ENCODE assay signal across 10 mouse cellular contexts in the genomic region with DNA sequence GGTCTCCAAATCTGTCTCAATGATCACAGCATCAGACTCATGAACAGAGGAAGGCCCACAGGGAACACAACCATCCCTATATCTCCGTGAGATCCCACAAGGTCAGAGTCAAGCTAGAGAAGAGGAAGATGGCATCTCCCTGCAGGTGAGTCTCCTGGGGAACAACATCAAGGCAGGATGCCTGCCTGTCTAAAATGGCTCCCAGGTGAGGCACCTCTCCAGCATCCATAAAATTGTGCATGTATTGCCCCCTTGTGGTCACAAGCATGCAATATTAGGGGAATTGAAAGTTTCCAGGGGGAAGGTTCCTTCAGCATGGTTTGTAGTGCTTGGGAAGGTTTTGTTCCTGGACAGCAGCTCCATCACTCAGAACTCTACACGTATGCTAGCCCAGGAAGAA. TPM values are rescaled to one million over a fixed set of nuclear protein-coding genes. Genes with fewer than 3 reads are reported as not detected.
DNase-seq lines count a peak whose midpoint lies in the region; ATAC-seq and TF ChIP-seq lines count a peak whose summit lies in the region.
"Had no signal": no experiment of that assay in that cellular context is flagged by ENCODE, and none has a peak within 500 bp of the region (broad histone marks: within the 10 kb centered on the region; RNA-seq: fewer than 3 reads in every experiment).

No protein-coding gene starts in this region.

- H3K4me1 ChIP-seq in liver, embryonic 14.5 days (replicated peaks; ENCODE audit: control insufficient read depth in 2 of 2, insufficient read depth in 2 of 2, low read length in 1 of 2), result no peaks in the 10 kb centered on the region
- H3K4me1 ChIP-seq in liver, embryonic 11.5 days (replicated peaks; ENCODE audit: control insufficient read depth, insufficient read depth, low read length), result no peaks in the 10 kb centered on the region
- no peaks in the 10 kb centered on the region for H3K4me1 ChIP-seq in thymus, adult 2 months (replicated peaks; ENCODE audit: control insufficient read depth, insufficient read depth, low read length)
- H3K4me1 ChIP-seq: limb, embryonic 15.5 days had no signal

- DNase-seq in CD4-positive, CD25-positive, alpha-beta regulatory T cell, adult 2 months (ENCODE audit: low read depth, low spot score), result peak; percentile 20
- DNase-seq in liver, embryonic 14.5 days (ENCODE audit: low read depth in 3 of 3, low spot score in 3 of 3), result no peak
- no peak for DNase-seq in liver, embryonic 11.5 days (ENCODE audit: low spot score)
- DNase-seq in R1 (ENCODE audit: low read depth, low spot score), result peak; percentile 70
- DNase-seq in induced T-regulatory cell, adult 2 months (ENCODE audit: low read depth), result peak; percentile 21
- no peak for DNase-seq in urinary bladder, postnatal 36 days (ENCODE audit: low spot score in 2 of 2)
- DNase-seq in thymus, adult 2 months, result no peak

- no peak for TF ChIP-seq POLR2A in thymus, adult 2 months (IDR thresholded peaks at IDR 0.05; ENCODE audit: control insufficient read depth, extremely low read depth, insufficient read depth, low read length, poor library complexity)

- no peaks in the 10 kb centered on the region for H3K27me3 ChIP-seq in liver, embryonic 14.5 days (ENCODE audit: control insufficient read depth, insufficient read depth, low read length)
- H3K27me3 ChIP-seq in liver, embryonic 11.5 days (replicated peaks; ENCODE audit: control insufficient read depth, insufficient read depth, low read length), result no peaks in the 10 kb centered on the region
- H3K27me3 ChIP-seq in thymus, adult 2 months (ENCODE audit: control insufficient read depth, insufficient read depth, low read length), result no peaks in the 10 kb centered on the region
- H3K27me3 ChIP-seq: forebrain, embryonic 15.5 days; limb, embryonic 15.5 days had no signal

- no peak overlapping the region for H3K4me3 ChIP-seq in liver, embryonic 14.5 days (ENCODE audit: insufficient read depth in 1 of 2, low read depth in 2 of 2, low read length in 2 of 2)
- no peak overlapping the region for H3K4me3 ChIP-seq in liver, embryonic 11.5 days (ENCODE audit: low read depth, low read length)
- no peak overlapping the region for H3K4me3 ChIP-seq in thymus, adult 2 months (ENCODE audit: control insufficient read depth, insufficient read depth, low read length)
- H3K4me3 ChIP-seq: forebrain, embryonic 15.5 days; limb, embryonic 15.5 days had no signal

- peak; percentile 42 for TF ChIP-seq CTCF in liver, embryonic 14.5 days (IDR thresholded peaks at IDR 0.05; ENCODE audit: low read depth)
- TF ChIP-seq CTCF in thymus, adult 2 months (IDR thresholded peaks at IDR 0.05; ENCODE audit: borderline replicate concordance, control insufficient read depth, extremely low read depth, insufficient read depth, low read length, poor library complexity), result no peak

- no peaks in the 10 kb centered on the region for H3K9me3 ChIP-seq in liver, embryonic 14.5 days (ENCODE audit: control insufficient read depth, low read length)
- H3K9me3 ChIP-seq in liver, embryonic 11.5 days (ENCODE audit: control insufficient read depth, low read length), result no peaks in the 10 kb centered on the region
- H3K9me3 ChIP-seq: forebrain, embryonic 15.5 days; limb, embryonic 15.5 days had no signal

- no peak overlapping the region for H3K27ac ChIP-seq in liver, embryonic 14.5 days
- no peak overlapping the region for H3K27ac ChIP-seq in liver, embryonic 11.5 days (ENCODE audit: low read depth, low read length)
- H3K27ac ChIP-seq in thymus, adult 2 months (ENCODE audit: control insufficient read depth, insufficient read depth, low read length), result no peak overlapping the region
- H3K27ac ChIP-seq: forebrain, embryonic 15.5 days; limb, embryonic 15.5 days had no signal

- H3K9ac ChIP-seq in liver, embryonic 14.5 days (replicated peaks), result no peak overlapping the region
- H3K9ac ChIP-seq in liver, embryonic 11.5 days (ENCODE audit: low read depth, low read length), result no peak overlapping the region
- H3K9ac ChIP-seq: forebrain, embryonic 15.5 days; limb, embryonic 15.5 days had no signal

- no peak for TF ChIP-seq EP300 in liver, embryonic 14.5 days (IDR thresholded peaks at IDR 0.05; ENCODE audit: low read depth)

- no peak overlapping the region for H3K4me2 ChIP-seq in liver, embryonic 14.5 days (ENCODE audit: low read depth)
- no peak overlapping the region for H3K4me2 ChIP-seq in liver, embryonic 11.5 days
- H3K4me2 ChIP-seq: forebrain, embryonic 15.5 days; limb, embryonic 15.5 days had no signal

- no peaks in the 10 kb centered on the region for H3K36me3 ChIP-seq in liver, embryonic 14.5 days (replicated peaks; ENCODE audit: control insufficient read depth, insufficient read depth, low read depth)
- no peaks in the 10 kb centered on the region for H3K36me3 ChIP-seq in liver, embryonic 11.5 days (ENCODE audit: control insufficient read depth, insufficient read depth, low read length)
- H3K36me3 ChIP-seq in thymus, adult 2 months (ENCODE audit: control insufficient read depth, insufficient read depth, low read length), result no peaks in the 10 kb centered on the region
- H3K36me3 ChIP-seq: forebrain, embryonic 15.5 days; limb, embryonic 15.5 days had no signal

- WGBS in liver, embryonic 14.5 days (ENCODE audit: insufficient replicate concordance), result 31% methylated on average over 2 of the region's 2 CpGs
- WGBS in liver, embryonic 11.5 days, result 42% methylated on average over 2 of the region's 2 CpGs
- WGBS in thymus, adult 2 months, result 61% methylated on average over 2 of the region's 2 CpGs

- ATAC-seq in CD4-positive, CD25-positive, alpha-beta regulatory T cell, adult 4 months, result no peak
- no peak for ATAC-seq in liver, embryonic 14.5 days (ENCODE audit: insufficient read depth)
- ATAC-seq in liver, embryonic 11.5 days (replicated peaks; ENCODE audit: low FRiP score), result no peak
- ATAC-seq: forebrain, embryonic 15.5 days had no signal

RNA-seq across cellular contexts. Expression of a gene that starts 26.0 kb away (rescaled TPM):
- polyA plus RNA-seq in CD4-positive, CD25-positive, alpha-beta regulatory T cell, adult 4 months (2017; shearing (Covaris generic)), result not detected
- 0.56 and 0.58 TPM in 2 replicates for polyA plus RNA-seq in liver, embryonic 14.5 days (2012; rRNA removed)
- polyA plus RNA-seq in liver, embryonic 14.5 days (2014; fragmentation: Nextera tagmentation; extraction: Ambion mirVana), result 0.76 and 0.83 TPM in 2 replicates
- 15.5 and 18.0 TPM in 2 replicates for polyA plus RNA-seq in liver, embryonic 11.5 days (2014; fragmentation: Nextera tagmentation; extraction: Ambion mirVana)
- polyA plus RNA-seq in thymus, adult 2 months (2012; rRNA removed), result 16.7 and 18.1 TPM in 2 replicates

Comparison
In these comparisons a context has a peak if more than half of its experiments do, and no peak if none do; other contexts are left out.
1. DNase-seq: peak in CD4-positive, CD25-positive, alpha-beta regulatory T cell, adult 2 months (single experiment), R1 (single experiment) and induced T-regulatory cell, adult 2 months (single experiment); none in liver, embryonic 14.5 days (0 of 3), liver, embryonic 11.5 days (single experiment), urinary bladder, postnatal 36 days (0 of 2) and thymus, adult 2 months (single experiment).